Mouse (Mus musculus): Measurements from ENCODE around the gene Phospho2.
A peak's percentile ranks its signal among the peaks of the same experiment; 100 is the strongest.
"Not testable (repeated sequence)": the region's sequence is repeated elsewhere in the genome, so short reads cannot be mapped to it uniquely, and the experiment has no call there.

The Phospho2 gene

DNA sequence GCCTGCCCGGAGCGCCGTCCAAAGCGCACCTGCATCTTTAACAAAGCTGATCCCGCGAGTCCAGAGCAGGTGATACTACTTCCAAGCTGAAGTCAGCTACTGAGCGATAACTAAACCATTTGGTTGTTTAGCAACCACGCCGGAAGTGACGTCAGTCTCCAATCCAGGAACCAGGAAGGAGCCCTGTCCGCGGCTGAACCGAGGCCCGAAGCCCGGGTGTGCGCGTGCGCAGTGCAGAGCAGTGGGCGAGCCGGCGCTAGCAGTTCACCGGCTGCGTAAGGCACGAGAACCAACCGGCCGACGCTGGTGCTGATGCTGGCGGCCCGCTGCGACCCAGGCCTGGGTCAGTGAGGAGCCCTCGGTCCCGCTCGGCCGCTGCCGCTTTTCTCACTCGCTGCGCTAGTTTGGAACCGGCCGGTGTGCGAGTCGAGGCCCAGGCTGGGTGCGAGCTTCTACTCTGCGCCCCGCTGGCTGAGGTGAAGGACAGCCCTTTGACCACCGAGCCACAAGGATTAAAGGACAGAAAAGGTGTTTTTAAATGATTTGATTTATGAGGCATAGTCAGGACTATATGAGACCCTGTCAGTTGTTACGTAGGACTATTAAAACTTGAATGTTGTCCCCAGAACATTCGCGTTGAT, at the start of gene Phospho2, which contains the start of gene Ccdc173:
Phospho2 (plus strand) TSS at position 195 of the 641 bp plus-strand sequence.
Ccdc173 (minus strand) TSS at position 147 of the 641 bp plus-strand sequence.
- DNase-seq (ENCODE audit: low read depth, low spot score): peak; percentile 98

DNA sequence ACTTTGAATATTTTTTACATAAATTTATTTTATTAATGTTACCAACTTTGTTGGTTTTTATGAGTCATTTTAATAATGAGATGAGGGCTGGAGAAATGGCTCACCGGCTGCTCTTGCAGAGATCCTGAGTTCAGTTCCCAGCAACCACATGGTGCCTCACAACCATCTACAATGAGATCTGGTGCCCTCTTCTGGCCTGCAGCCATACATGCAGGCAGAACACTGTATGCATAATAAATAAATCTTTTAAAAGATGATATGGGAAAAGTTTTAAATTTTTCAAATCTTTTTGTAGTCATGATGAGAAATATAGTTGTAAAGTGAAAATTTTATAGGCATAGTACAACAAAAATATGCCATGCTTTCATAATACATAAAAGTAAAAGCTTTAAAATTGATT, 44.3 kb upstream of the Phospho2 start:
- DNase-seq (ENCODE audit: low read depth, low spot score): no peak

DNA sequence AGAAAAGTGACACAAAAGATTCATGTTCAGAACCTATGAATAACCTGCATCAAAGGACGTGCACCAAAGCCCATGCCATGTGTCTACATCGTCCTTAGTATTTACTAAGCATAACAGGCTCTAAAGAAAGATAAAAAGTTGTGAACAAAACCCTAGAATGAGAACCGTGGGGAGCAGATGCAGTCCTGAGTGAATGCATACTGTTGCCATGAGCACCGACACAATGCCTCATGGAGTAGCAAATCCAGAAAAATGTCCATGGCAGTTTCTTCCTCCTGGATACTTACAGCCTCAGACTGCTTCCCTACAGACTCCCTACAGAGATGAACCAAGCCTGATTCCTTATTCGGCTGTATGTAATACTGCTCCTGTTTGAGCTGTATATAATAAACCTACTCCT, 28.4 kb upstream of the Phospho2 start:
- DNase-seq (ENCODE audit: low read depth, low spot score): no peak

DNA sequence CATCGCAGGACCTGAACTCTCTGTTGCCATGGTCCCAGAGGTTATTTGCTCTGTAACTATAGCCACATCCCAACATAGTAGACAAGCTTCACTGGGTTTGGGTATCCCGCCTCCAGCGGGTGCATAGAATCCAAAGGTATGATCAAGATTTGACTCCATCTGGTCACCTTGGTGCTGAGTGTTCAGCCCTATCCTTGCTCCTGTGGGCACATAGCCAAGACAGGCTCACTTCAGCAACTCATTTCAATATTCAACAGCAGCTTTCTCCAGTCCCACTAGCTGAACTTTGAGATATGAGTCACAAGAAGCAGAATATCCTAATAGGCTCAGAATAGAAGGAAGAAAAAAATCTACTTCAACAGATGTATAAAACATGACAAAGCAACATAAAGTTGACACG, 26.1 kb upstream of the Phospho2 start:
- DNase-seq (ENCODE audit: low read depth, low spot score): no peak

DNA sequence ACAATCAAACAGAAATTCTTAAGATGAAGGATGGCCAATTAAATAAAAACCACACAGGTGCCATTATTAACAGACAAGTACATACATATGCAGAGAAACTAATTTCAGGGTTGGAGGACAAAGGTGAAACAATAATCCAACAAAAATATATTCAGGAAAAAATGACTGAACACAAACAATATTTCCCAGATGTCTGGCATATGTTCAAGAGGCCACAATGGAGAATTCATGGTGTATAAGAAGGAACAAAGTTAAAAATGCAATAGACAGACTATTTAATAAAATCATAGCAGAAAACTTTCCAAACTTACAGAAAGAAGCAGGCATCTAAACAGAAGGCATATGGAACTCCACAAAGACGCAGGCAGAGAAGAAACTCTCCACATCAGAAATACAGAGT, 24.7 kb upstream of the Phospho2 start:
- DNase-seq (ENCODE audit: low read depth, low spot score): no peak

DNA sequence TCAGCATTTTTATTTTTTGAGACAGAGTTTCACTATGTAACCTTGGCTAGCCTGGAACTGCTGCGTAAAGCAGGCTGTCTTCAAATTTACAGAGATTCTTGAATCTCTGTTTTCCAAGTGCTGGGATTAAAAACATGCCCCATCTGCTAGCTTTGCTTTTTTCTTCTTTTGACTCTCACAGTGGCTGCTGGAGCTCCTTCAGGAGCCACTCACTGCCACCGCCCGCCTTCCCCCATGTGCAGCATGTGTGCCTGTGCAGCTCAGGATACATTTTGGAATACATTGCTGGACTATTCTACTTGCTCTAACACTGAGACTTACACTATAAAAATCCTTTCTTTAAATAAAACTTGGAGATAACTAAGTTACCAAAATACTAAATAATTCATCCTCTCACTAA, 16.1 kb upstream of the Phospho2 start:
- DNase-seq (ENCODE audit: low read depth, low spot score): no peak

DNA sequence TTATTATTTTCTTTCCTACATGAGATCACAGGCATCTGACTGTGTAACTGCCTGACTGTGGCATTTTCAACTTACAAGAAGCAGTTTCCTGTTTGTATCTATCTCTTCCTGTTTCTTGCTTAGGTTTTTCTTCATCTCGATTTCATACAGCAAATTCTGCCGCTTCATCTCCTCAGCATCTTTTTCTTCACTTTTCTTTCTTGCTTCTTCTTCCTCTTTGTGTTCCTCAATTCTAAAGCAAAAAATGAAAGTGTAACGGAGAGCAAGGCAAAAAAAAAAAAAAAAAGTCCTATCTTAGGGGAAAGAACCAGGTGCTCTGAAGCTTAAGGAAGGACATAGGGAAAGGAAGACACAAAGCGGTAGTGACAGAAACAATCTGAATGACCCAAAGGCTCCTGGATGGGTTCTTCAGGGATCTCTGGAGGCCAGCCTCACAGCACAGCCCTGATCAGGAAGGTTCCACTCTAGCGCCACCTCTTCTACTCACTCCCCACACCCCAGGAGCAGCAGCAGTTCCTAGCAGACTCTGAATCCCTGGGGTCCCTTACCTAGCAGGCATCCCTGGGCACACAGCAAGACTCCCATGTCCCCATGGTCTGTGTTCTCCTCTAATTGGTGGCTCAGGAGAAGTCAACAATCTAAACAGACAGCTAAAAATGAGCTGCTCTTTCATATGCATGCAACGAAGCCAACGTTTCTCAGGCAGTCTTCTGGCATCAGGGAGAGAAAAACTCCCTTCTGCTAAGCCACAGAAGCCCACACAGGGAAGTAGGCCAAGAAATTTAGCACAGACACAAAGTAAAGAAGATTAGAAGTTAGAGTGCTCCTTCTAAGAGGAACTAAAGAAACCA, 11.2 kb upstream of the Phospho2 start:
- DNase-seq (ENCODE audit: low read depth, low spot score): no peak

DNA sequence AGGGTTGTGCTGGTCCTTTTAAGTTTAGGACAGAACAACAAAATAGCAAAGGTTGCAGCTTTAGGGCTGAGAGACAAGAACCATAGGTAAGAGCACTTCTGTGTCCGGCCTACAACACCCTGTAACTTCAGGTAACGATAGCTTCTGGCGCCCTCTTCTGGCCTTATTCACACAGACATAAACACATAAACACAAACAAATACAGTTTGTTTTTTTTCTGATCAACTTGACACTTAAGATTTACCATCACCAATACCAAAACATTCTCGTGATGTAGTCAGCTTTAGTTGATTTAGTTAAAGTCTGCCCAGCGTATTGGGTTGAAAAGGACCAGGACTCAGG, 10.6 kb upstream of the Phospho2 start:
- no peak for DNase-seq (ENCODE audit: low read depth, low spot score)

DNA sequence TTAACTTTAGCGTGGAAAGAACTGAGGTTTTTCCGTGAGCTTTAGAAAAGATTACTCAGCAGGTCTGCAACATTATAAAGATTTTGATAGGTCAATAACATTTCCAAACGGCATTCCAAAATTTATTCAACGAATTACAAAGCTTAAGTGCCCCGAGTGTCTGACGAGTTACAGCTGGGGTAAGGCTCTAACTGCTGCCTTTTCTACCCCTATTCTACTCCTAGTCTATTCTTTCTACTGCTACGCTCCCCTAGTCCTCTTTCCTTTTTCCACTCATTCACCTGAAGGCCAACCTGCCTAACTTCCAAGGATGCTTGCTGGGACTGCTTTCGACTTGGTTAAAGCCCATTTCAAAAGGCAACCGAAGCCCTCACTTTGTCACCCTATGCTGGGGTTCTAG, 449 bp upstream of the Phospho2 start:
- DNase-seq (ENCODE audit: low read depth, low spot score): no peak

DNA sequence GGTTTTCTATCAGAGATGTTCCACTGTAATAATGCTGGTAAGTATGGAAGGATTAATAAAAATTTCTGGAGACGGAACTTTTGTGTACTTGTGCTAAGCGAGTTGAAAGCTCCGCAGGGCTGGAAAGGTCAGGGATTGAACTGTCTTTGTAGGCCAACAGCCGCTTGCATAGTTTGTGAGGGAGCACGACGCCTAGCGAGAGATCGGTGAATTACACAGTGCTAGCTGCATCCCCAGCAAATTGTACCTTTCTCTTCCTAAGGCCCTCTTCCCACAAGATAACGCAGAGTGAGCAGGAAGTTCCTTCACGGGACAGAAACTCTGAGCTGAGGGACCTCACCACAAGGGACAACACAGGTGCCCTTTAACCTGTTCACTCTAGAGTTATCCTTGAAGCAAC, 862 bp downstream of the Phospho2 start:
- DNase-seq (ENCODE audit: low read depth, low spot score): peak; percentile 66

DNA sequence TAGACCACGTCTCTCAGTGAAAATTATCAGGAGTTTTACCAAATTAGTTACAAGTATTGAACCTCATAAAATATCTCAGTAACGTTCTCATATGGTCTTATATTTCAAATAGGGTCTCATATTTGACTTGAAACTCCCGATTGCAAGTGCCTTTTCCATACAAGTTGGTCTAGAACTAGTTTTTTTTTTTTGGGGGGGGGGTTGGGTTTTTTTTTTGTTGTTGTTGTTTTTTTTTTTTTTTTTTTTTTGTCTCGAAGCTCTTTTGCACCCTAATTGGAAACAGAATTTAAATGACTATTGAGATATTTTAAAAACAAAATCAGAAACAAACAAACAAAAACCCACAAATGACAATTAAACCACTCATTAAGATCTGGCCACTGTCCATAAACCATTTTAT, 1.3 kb downstream of the Phospho2 start:
- no peak for DNase-seq (ENCODE audit: low read depth, low spot score)

DNA sequence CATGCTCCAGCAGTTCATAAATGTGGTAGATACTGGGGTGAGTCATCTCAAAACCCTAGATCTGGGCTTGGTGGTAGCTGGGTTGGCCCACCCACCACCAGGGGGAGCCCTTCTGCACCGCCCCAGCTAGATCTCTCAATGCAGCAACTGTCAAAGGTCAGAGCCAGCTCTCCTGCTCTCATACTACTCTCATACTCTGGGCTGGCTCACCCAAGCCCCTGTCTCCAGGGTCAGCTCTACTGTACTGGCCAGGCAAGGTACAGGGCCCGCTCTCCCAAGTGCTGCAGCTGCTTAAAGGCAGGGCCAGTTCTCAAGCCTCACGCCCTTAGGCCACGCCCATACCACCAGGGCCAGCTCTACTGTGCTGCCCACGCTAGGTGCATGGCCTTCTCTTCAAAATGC, 13.5 kb downstream of the Phospho2 start:
- DNase-seq (ENCODE audit: low read depth, low spot score): peak; percentile 35

DNA sequence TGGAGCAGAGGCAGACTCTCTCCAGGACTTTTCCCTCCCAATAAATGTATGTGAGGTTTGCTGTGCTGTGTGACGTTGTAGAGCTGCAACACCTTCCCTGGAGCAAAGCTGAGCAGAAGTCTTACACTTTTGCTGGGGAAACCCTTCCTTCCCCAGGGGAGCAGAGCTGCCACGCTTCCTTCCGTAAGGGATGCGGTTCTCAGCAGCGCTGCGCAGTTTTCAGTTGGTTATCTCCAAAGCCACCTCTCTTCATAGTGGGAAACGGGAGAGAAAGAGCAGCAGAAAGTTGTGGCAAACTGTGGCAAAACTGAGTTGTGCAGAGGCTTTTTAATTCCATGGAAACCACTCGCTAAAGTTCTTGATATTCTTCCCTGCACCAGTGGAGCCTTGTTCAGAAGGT, 14.3 kb downstream of the Phospho2 start:
- DNase-seq (ENCODE audit: low read depth, low spot score): no peak

DNA sequence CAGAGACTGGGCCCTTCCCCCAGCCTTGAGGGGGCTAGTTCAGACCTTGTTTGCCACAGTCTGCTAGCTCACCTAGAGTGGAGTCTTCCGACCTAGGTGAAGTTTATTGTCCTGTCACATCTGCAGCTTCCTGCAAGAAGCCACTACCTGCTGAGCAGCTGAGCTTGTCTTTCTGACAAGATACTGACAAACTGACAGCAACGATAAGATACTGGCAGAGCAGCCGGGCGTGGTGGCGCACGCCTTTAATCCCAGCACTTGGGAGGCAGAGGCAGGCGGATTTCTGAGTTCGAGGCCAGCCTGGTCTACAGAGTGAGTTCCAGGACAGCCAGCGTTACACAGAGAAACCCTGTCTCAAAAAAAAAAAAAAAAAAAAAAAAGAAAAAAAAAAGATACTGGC, 15.2 kb downstream of the Phospho2 start:
- DNase-seq (ENCODE audit: low read depth, low spot score): not testable (repeated sequence)

DNA sequence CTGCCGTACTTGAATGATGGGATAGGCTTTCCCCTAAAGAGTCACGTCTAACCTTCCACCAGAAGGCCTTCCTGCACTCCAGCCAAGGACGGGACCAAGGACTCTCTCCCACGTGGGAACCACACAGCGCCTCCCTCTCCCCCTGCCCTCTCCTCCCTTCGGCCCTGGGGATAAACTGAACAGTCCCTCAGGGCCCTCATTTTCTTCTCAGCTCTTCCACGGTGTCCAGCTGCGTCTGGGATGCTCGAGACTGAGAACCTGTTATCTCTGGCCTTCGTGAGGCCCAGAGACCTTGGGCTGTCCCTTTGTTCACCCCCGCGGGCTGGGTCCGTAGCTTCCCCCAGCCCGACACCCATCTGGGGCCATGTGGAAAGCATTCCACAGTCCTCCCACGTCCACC, 20.7 kb downstream of the Phospho2 start:
- DNase-seq (ENCODE audit: low read depth, low spot score): no peak

DNA sequence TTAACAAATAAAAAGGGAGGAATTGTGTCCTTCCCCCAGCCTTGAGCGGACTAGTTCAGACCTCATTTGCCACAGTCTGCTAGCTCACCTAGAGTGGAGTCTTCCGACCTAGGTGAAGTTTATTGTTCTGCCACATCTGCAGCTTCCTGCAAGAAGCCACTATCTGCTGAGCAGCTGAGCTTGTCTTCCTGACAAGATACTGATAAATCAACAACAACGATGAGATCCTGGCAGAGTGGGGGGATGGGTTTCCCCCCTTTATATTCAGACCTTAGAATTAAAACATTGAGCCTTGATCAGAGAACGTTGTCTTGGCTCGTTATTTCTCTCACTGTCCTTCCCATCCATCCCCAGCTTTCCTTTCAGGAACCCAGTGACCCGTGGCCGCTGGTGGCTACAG, 21.9 kb downstream of the Phospho2 start:
- not testable (repeated sequence) for DNase-seq (ENCODE audit: low read depth, low spot score)

DNA sequence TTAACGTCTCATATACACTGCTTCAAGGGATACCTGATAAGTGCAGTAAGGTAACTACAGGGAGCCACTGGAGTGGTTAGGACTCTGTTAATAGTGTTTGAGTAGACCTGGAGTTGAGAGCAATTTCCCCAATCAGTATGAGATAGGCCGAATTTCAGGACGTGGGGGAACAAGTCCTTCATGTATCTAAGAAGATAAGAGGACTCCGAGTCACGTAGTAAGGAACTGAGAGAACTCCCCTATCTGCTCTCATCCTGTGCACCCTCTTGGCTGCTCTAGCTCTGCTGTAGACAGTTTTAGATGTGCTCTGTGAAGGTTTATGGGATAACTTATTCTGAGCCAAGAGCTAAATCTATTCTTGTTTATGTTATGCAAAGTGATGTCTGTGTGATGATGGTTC, 27.2 kb downstream of the Phospho2 start:
- no peak for DNase-seq (ENCODE audit: low read depth, low spot score)

DNA sequence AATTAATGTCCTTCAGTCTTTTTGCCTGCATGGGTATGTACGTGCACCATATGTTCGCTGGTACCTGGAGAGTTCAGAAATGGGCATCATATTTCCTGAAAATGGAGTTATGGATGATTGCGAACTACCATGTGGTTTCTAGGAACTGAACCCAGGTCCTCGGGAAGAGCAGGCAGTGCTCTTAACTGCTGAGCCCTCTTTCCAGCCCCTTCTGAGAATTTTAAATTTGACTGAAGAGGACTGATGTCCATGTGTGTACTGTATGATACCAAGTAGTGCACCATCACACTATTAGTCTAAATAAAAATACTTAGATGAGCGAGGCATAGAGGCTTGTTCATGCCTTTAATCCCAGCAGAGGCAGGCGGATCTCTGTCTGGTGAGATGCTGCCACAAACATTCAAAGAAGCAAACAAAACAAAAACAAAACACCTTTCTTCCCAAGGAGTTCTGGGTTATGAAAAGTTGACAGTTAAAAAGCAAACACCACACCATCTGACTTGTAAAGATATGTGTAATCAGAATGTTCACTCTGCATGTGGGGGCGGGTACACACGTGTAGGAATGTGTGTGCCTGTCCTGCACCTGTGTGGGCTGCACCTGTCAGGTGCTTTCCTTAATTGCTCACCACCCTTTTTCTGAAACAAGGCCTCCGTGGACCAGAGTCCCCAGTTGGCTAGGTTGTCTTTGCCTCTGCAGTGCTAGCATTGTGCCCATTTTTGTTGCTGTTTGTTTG, 29.1 kb downstream of the Phospho2 start:
- DNase-seq (ENCODE audit: low read depth, low spot score): no peak

DNA sequence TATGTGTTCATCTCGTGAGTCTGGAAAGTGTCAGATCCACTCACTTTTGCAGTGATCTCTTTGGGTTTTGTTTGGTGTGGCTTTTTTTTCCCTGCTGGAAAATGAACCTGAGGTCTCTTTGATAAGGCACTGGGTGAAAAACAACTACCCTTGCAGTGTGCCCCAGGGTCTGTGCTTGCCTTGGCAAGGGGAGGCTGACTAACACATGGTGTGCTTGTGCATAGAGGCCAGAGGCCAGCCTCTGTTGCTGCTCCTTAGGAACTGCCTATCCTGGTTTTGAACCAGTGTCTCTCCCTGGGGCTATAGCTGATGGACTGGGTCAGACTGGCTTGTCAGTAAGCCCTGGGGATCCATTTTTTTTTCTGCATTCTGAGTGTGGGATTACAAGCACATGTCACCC, 30.8 kb downstream of the Phospho2 start:
- DNase-seq (ENCODE audit: low read depth, low spot score): no peak

DNA sequence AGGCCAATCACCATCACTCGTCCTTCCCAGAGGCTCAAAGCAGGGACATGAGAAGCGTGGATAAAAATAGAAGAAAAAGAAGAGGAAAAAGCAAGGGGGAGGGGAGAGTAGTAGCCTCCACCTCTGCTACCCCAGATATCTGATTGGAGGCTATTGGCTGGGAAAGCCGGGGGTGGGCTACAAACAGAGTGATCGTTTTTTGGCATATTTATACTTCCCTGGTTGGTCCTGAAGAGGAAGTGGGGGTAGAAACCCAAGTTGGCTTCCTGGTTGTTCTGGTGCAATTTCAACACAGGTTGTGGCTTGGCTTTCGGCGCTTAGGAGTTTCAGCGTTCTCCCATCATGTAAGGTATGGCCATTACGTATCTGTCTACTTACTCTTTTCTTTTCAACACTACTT, 32.3 kb downstream of the Phospho2 start, which contains the start of gene Klhl23:
Klhl23 (plus strand) TSS at position 234 of the 400 bp plus-strand sequence.
- DNase-seq (ENCODE audit: low read depth, low spot score): peak; percentile 13

DNA sequence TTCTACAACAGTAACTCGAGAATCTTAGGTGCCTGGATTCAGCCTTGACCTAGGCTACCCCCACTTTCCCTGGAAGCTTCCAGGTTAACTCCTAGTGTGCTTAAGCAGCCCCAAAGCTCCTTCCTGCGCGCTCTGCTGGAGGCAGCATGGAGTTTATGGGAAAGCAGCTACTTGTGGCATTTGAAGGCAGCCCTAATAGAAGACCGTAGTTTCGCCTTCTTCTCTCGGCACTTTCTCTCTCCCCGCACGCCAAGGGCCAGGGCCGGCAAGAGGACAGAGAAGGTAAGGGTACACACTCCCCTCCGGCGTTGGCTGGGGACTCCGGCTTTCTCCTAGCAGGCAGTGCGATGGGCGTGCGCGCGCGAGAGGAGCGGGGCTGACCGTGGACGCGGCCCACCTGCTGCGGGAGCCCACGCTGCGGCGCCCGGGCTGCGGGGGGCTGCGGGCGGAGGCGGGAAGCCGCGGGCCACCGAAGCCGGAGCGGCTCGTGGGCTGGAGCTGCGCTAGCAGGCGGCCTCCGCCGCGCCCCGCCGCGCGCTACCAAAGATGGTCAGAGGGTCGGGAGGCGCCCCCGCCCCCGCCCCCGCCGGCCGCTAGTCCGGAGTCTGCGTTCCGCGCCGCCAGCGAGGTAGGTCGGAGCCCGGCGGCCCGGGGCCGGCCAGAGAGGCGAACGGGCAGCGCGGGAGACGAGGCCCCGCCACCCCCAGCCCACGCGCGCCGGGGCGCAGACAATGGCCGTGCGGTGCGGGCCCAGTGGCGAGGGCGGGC, 33.1 kb downstream of the Phospho2 start:
- DNase-seq (ENCODE audit: low read depth, low spot score): peak; percentile 13

Measured in skeletal muscle tissue, adult 2 months (tissue).